Mouse (Mus musculus): ENCODE results near the gene Lmo4. TPM values are rescaled to one million over a fixed set of nuclear protein-coding genes. Genes with fewer than 3 reads are reported as not detected.

Gene Lmo4
- 95.3 and 107 TPM in 2 replicates for polyA plus RNA-seq (2012)

GRCm38 (mm10) chr3:144204413-144205311, at the start of gene Lmo4:
Gene Lmo4, minus strand, starts transcription at chr3:144205220.

